Mouse (Mus musculus): ENCODE data around the gene Paics. TPM values are rescaled to one million over a fixed set of nuclear protein-coding genes. Genes with fewer than 3 reads are reported as not detected.

Gene Paics
- polyA plus RNA-seq, 1 experiment from 2014 or later = 252 TPM

DNA sequence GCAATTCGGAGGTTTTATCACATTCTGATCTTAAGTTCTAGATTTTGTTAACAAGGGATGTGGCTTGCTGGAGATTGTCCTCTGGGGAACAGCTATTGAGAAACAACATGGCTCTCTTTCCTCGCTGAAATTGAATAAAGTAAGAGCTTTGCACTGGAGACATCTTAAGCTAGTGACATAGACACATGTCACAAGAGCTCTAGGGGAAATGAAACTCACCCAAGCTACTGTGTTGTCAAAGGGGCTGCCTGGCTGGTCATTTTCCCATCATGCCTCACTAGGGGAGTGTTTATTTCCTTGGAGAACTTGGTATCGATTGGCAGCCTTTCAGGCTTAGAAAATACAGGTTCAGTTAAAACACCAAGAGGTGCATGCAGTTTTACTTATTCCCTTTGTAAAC lies 62.1 kb downstream of the Paics start:
- no peak overlapping the region for H3K4me2 ChIP-seq (ENCODE audit: low read length)
- no peaks in the 10 kb centered on the region for H3K9me3 ChIP-seq (replicated peaks; ENCODE audit: low read length)
- no peaks in the 10 kb centered on the region for H3K27me3 ChIP-seq (ENCODE audit: insufficient read depth, low read length)
- DNase-seq (ENCODE audit: low spot score) = no peak
- H3K27ac ChIP-seq = no peak overlapping the region
- WGBS = 75% methylated on average over 3 of the region's 3 CpGs
- H3K4me1 ChIP-seq (replicated peaks; ENCODE audit: insufficient read depth, low read length) = no peaks in the 10 kb centered on the region; the same call in 1 of the 2 replicates
- H3K4me3 ChIP-seq (replicated peaks; ENCODE audit: low read depth, low read length) = no peak overlapping the region
- H3K36me3 ChIP-seq (ENCODE audit: insufficient read depth, low read length) = no peaks in the 10 kb centered on the region
- no peak for TF ChIP-seq CTCF (IDR thresholded peaks at IDR 0.05; ENCODE audit: low read depth)
- no peak overlapping the region for H3K9ac ChIP-seq (ENCODE audit: low read depth, low read length)
- ATAC-seq (replicated peaks; ENCODE audit: low FRiP score, low read depth) = no peak

DNA sequence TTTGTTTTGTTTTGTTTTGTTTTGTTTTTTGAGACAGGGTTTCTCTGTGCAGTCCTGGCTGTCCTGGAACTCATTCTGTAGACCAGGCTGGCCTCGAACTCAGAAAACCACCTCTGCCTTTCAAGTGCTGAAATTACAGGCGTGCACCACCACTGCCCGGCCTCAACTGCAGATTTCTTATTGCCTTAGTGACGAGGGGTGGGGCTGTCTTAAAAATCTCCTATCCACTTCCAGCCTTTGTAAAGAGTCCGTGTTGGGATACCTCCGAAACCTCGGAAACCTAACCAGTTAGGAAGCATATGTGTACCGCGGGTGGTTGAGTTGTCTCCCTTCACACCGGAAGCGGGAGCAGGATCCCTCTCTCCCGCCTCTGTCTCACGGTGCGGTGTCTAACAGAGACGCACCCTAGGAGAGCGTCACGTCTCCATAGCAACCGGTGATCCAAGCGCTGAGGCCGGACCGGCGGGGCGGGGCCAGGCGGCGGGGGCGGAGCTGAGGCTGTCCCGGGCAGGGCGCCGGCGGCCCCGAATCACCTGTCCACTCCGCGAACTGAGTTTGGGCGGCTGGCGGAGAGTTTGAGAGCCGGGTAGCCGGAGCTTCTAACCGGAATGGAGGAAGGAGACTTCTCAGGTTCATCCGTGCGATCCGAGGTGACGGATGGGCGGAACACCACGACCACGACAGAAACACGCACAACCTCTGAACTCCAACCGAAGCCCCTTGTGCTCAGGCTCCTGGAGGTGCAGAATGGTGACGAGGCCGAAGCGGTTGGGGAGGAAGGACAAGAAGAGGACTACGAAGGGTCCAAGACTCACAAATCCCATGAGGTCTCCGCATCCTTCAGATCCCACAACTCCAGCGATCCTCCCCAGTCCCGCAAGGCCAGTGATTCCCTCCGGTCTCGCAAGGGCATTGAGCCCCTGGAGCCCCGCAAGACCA lies 64.7 kb downstream of the Paics start, which contains the start of gene Thegl:
Gene Thegl (plus strand): TSS at position 480 of the 939 bp plus-strand sequence.
- DNase-seq (ENCODE audit: low spot score) (peak; percentile 84), ATAC-seq (replicated peaks; ENCODE audit: low FRiP score, low read depth) (peak; percentile 96)
- TF ChIP-seq CTCF (IDR thresholded peaks at IDR 0.05; ENCODE audit: low read depth) = no peak
- Histone ChIP-seq H3K27ac (no peak within 1 kb of the TSS), H3K27me3 (ENCODE audit: insufficient read depth, low read length) (no peaks in the 10 kb centered on the region), H3K36me3 (ENCODE audit: insufficient read depth, low read length) (no peaks in the 10 kb centered on the region), H3K9ac (ENCODE audit: low read depth, low read length) (0 out of 2 replicates have a peak within 1 kb of the TSS, but pooled peaks have one; percentile 31), H3K4me1 (replicated peaks; ENCODE audit: insufficient read depth, low read length) (no peaks in the 10 kb centered on the region; the same call in 1 of the 2 replicates), H3K4me2 (ENCODE audit: low read length) (peak within 1 kb of the TSS; percentile 87), H3K9me3 (replicated peaks; ENCODE audit: low read length) (no peaks in the 10 kb centered on the region), H3K4me3 (replicated peaks; ENCODE audit: low read depth, low read length) (peak within 1 kb of the TSS; percentile 49)
- whole genome bisulfite sequencing = 9% methylated on average over 55 of the region's 57 CpGs

Other genes starting within 250 kb of the Paics start
- 10.6 and 11.0 TPM in 2 replicates for gene Aasdh, start 45.8 kb upstream of the Paics start, polyA plus RNA-seq (2015; fragmentation: Nextera tagmentation; extraction: Ambion mirVana)
- 35.9 and 37.6 TPM in 2 replicates for gene Ppat, start 271 bp downstream of the Paics start, polyA plus RNA-seq (2015; fragmentation: Nextera tagmentation; extraction: Ambion mirVana)
- gene Srp72, start 23.4 kb downstream of the Paics start, polyA plus RNA-seq (2015; fragmentation: Nextera tagmentation; extraction: Ambion mirVana) = 70.0 and 79.5 TPM in 2 replicates
- gene Arl9, start 52.7 kb downstream of the Paics start, polyA plus RNA-seq (2015; fragmentation: Nextera tagmentation; extraction: Ambion mirVana) = not detected in 2 replicates
- 0.11 and 0.14 TPM in 2 replicates for gene Thegl, start 64.7 kb downstream of the Paics start, polyA plus RNA-seq (2015; fragmentation: Nextera tagmentation; extraction: Ambion mirVana)
- gene Hopx, start 163.8 kb downstream of the Paics start, polyA plus RNA-seq (2015; fragmentation: Nextera tagmentation; extraction: Ambion mirVana) = 3.6 and 3.9 TPM in 2 replicates

Measured in kidney, postnatal 0 days (tissue).